Mouse (Mus musculus): ENCODE measurements around the gene Cep95.

DNA sequence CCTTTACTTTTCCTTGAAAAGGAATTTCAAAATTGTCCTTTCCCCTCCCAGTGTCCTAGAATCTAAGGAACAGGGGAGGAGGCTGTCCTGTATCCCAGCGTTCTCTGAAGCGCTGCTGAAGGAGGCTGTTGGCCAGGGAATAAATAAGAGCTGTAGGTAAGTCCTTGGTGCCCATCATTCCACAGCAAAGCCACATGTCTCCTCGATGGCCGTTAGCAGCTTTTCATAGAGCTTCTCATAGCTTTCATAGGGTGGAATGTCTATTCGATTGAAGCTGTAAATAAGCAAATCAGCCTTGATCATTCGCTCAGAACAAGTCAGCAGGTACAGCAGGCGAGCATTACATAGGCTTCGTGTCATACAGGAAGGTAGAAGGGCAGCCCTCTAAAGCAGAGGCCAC lies 33.4 kb downstream of the Cep95 start:
- TF ChIP-seq CTCF (IDR thresholded peaks at IDR 0.05; ENCODE audit: low read depth, low read length), result no peak
- no peak for TF ChIP-seq GATA1 (IDR thresholded peaks at IDR 0.05; ENCODE audit: borderline replicate concordance, low read length)
- TF ChIP-seq TAL1 (conservative IDR thresholded peaks at IDR 0.05; ENCODE audit: low read depth, low read length), result no peak

Data from G1E (cell line).